Mouse (Mus musculus) stomach, postnatal 0 days (tissue): ENCODE measurements around the gene Inpp5f.

ENCODE experiments used
- CTCF ChIP-seq: IDR thresholded peaks from 2 replicates; pipeline ENCODE4 v1.5.1; 2016; ENCODE audit warnings: antibody characterized with exemption, low read depth, mild to moderate bottlenecking, moderate library complexity
- EP300 ChIP-seq: optimal IDR thresholded peaks from 2 replicates; pipeline ENCODE3; 2016; ENCODE audit warnings: antibody characterized with exemption

DNA sequence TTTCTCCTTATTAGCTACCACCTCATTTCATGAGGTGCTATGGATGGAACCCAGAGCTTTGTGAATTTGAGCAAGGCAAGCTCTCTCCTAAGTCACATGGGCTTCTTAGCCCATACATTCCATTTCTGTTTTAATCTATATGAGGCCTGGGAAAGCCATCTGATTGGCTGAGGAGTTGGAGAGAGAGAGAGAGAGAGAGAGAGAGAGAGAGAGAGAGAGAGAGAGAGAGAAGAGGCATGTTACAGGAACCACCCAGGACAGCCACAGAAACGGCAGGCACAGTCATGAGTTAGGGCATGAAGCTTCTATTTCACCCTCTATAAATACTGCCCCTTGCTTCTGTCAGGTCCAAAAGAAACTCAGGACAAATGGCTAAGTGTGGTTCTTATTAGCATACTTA is 33.5 kb upstream of the Inpp5f start:
- no peak for TF ChIP-seq CTCF
- no peak for TF ChIP-seq EP300
